Mouse (Mus musculus) left cerebral cortex, adult 2 months (tissue): ENCODE results near the gene Slc9b2. TPM values are rescaled to one million over a fixed set of nuclear protein-coding genes. Genes with fewer than 3 reads are reported as not detected.
A peak's percentile ranks its signal among the peaks of the same experiment; 100 is the strongest.

Source experiments
- DNase-seq, 2 experiments: peaks; one replicate each; pipeline ENCODE4 v3.0.0; 2021 to 2022; ENCODE audit warnings: low spot score in 2 of 2, mixed read lengths in 1 of 2; ENCODE audit errors: extremely low spot score in 1 of 2
- H3K27ac ChIP-seq: fragments of 200-600 bp; 2 replicates; pipeline ENCODE4 v1.8.1; 2022
- H3K4me3 ChIP-seq: fragments of 200-600 bp; 2 replicates; pipeline ENCODE4 v1.8.1; 2022
- CTCF ChIP-seq: fragments of 200-600 bp; IDR thresholded peaks from 2 replicates; pipeline ENCODE4 v1.8.1; 2022; ENCODE audit warnings: antibody characterized with exemption, mild to moderate bottlenecking, moderate library complexity
- intact Hi-C: fragments of 180-260 bp; cut with DNase I; formaldehyde crosslinking; loops from one replicate; pipeline ENCODE4 v1.15.1; 2025
- long read RNA-seq, 2 experiments: library from polyadenylated mRNA; stranded (forward); transcript quantifications; one replicate each; pipeline ENCODE4 v2.0.0; 2021; ENCODE audit warnings: borderline mapping rate in 2 of 2
- total RNA-seq, 2 experiments: library from RNA; stranded (reverse); gene quantifications; 2 replicates each; pipeline ENCODE4 v1.2.3; 2021

The Slc9b2 gene
- 1 to 10 TPM; 3.8 to 4.0 TPM for total RNA-seq
- long read RNA-seq, experiment 1, partial matches to known transcripts: 0 of 1 reads
- long read RNA-seq, experiment 1, other reads (novel, unspliced or antisense): 1 of 1 reads
- long read RNA-seq, experiment 2, partial matches to known transcripts: 0 of 1 reads
- long read RNA-seq, experiment 2, other reads (novel, unspliced or antisense): 1 of 1 reads

DNA sequence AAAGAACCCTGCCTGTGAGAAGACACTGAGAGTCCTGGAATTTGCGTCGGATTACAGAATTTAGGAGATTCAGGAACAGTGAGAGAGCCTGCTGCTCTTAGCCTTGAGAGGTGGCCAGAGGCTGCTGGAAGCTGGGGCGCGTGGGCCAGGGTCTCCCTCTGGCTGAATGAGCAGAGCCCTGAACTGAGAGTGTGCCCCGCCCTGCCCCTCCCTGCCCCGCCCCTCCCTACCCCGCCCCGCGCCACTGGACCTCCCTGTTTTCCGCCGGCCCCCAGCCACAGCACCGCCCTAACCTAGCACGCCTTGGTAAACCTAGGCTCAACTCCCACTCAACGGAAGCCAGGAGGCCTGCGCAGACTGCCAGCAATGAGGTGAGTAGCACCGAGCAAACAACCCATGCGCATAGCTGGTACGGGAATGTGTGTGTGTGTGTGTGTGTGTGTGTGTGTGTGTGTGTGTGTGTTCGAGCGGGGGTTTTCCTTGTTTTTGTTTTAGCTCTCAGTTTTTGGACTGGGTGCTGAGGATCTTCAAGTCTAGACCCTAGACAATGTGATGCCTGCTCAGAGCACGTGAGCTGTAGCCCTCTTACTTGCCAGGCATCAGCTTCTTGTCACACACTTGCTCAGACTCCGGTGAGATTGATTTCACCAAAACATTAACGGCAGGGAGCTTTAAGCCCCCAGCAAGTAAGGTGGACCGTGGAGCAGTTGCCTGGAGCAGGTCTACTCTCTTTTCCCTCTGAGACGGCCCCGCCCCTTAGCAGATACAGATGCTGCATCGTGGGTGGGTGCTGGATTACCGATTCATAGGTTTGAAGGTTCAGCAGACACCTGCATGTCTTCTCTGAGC lies at the start of gene Slc9b2:
Gene Slc9b2, plus strand, starts transcription at position 290 of the 849 bp plus-strand sequence.
- intact Hi-C loops: no loop called here
- TF ChIP-seq CTCF: no peak
- no peak within 1 kb of the TSS for H3K27ac ChIP-seq
- peak within 1 kb of the TSS; percentile 43 for H3K4me3 ChIP-seq
- DNase-seq: peak; percentile 25 to 29

DNA sequence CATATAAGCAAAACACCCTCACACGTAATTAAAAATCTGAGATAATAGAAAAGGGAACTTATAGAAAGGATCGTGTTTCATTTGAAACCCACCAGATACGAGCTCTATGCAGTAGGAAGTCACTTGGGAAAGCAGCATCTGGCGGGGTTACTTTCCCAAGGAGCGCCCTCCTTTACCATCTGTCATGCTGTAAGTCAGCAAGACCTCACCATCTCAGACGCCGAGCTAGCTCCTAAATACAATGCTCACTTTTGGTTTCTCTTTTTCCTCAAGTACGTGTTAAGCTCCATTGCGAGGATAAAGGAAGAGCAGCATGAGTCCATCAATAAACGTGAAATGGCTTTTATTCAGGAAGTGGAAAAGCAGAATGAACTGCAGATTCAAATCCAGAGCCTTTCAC lies 48.6 kb upstream of the Slc9b2 start:
- no peak overlapping the region for H3K27ac ChIP-seq
- intact Hi-C loops: no loop called here
- DNase-seq: no peak
- TF ChIP-seq CTCF: no peak
- H3K4me3 ChIP-seq: no peak overlapping the region

DNA sequence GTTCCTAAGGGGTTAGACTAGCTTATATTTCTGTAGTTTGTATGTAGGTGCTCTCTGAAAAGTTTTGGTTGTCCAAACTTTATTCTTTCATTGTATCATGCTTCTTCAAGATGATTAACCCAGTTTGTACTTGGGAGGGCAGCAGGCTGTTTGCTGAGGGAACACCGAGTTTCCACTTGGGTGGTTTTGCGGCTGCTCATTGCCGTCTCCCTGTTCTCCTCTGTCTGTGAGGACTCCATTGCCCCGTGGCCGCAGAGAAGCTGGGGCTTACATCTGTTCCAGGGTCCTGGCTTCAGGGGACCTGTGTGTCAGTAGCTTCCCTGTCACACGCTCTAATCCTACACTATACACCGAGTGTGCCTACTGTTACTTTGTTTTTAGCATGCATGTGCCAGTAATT lies 47.3 kb upstream of the Slc9b2 start:
- intact Hi-C loops: no loop called here
- no peak for DNase-seq
- Histone ChIP-seq H3K27ac (no peak overlapping the region), H3K4me3 (no peak overlapping the region)
- no peak for TF ChIP-seq CTCF

DNA sequence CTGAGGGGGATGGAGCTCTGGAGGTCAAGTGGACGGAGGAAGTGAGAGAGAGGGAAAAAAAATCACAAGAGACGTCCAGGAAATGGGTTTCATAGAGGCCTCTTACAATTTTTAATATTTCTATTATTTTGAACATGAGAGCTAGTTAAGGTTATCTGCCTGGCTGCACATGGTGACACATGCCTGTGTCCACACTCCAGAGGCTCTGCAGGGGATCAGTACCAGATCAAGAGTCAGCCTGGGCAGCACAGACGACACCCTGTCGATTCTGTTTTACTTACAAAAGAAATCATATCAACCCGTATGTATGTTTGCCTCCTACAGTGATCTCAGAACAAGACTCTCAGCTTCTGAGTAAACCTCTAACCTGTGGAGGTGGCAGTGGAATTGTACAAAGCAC lies 38.9 kb upstream of the Slc9b2 start:
- H3K27ac ChIP-seq: no peak overlapping the region
- intact Hi-C loops: no loop called here
- no peak for DNase-seq
- no peak for TF ChIP-seq CTCF
- H3K4me3 ChIP-seq: no peak overlapping the region

DNA sequence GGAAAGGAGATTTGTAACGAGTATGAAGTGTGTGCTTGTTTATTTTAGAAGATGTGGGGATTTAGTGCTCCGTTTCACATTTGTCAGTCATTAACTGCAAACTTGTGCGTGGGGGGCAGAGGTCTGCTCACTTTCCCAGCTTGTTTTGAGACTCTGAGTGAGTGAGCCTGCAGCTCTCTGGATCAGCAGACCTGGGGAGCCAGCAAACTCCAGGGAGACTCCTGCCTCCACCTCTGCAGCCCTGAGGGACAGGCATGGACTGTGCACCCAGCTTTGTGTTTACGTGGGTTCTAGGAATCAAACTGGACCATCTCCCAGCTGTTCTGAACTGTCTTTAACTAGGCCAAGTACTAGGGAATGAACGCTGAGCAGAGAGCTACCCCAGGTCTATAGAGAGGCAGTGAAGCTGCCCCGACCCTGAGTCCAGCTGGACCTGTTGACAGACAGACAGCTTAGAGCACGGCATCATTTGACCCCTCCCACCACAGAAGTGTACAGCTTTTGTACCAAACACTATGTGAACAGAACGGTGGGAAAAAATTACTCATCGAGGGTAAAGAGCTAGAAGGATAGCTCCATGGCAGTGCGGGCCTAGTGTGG lies 38.0 kb upstream of the Slc9b2 start:
- TF ChIP-seq CTCF: no peak
- intact Hi-C loops: no loop called here
- no peak overlapping the region for H3K4me3 ChIP-seq

DNA sequence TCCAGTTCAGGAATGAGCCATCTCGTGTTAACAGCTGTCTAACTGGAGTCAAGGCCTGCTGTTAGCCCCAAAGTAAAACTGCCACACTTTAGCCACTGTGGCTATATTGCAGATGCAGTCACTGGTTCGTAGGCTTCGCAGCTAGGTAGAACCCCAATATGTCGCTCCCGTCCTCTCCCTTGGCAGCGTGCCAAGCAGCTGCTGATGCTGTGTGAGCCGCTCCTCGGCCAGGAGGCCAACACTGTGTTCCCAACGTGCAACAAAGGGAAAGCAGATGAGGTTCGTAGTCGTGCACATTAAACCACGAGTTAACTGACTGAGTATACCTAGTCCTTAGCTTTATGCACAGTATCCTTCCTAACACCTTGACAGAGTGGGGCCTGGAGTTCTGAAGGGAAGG lies 34.9 kb upstream of the Slc9b2 start:
- TF ChIP-seq CTCF: no peak
- no peak overlapping the region for H3K4me3 ChIP-seq
- no peak for DNase-seq
- intact Hi-C loops: no loop called here
- H3K27ac ChIP-seq: no peak overlapping the region

More for the DNA sequence above, 38.0 kb upstream of the Slc9b2 start:
- no peak for DNase-seq
- H3K27ac ChIP-seq: no peak overlapping the region

DNA sequence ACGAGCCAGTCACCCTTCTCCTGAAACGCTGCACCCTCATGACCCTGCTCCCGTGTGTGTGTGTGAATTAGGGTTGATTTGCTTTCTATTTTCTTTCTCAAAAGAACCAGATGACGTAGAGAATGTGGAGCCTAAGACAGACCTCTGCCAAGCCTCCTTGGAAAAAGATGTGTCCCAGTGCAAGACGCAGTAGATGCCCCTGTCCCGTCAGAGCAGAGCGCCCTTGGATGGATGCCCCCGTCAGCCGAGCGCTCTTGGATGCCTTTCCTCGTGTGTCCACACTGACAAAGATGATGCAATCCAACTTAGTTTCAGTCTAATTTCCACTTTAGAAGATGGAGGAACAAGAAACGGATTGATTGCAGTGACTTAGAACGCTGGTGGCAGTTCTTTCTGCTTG lies 34.5 kb upstream of the Slc9b2 start:
- no peak for TF ChIP-seq CTCF
- no peak overlapping the region for H3K4me3 ChIP-seq
- intact Hi-C loops: no loop called here
- H3K27ac ChIP-seq: no peak overlapping the region
- no peak for DNase-seq

DNA sequence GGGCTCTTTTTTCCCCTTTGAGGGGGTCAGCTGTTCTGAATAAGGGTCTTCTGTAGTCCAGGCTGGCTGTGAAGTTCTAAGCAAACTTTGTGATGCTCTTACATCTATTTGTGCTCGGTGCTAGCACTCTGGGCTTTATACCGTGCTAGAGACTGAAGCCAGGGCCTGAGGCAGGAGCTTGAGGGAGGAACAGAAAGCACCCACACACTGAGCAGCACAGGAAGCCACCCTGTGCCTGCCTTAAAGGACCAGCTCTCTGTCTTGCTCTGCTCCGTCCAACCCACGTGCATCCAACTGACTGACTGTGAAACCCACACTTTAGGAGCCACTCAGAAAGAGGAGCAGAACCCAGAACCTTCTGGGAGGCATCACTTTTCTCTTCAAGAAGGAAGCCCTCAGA lies 27.3 kb upstream of the Slc9b2 start:
- DNase-seq: no peak
- H3K4me3 ChIP-seq: no peak overlapping the region
- no peak for TF ChIP-seq CTCF
- intact Hi-C loops: loop anchor here (5.0 to 10.0 kb wide), 3 partner anchors 255 to 585 kb away; no protein-coding TSS in a partner anchor
- no peak overlapping the region for H3K27ac ChIP-seq

DNA sequence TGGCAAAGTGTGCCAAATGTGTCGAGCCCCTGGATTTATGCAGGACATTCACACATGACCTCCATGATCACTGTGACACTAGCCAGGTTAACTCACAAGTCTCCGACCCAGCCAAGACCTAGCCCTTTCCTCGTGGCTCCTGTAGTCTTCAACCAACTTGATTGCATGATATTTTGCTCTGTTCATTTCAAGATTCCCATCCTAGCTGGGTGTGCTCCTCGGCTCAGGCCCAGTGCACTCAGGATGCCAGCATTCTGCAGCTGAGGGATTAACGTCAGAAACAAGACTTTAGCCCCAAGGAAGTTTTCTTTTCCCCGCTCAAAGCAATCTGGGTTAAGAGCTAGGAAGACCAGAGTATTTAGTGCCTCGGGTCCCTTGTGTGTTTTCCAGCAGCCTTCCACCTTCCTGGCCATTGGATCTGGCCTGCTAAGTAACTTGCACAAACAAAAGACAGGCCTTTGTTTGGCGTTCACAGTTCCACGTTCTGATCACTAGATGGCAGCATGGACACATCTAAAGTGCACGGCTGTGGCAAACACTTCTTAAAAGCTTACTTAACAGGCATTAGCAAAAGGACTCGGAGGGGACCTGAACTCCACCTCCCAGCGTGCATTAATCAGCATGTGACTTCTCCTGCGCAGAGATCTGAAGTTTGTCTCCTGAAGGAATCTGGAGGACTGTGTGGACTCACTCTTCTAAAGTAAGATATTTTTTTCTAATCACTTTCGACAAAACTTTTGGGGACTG lies 26.7 kb upstream of the Slc9b2 start, which contains the start of gene Bdh2:
Gene Bdh2, plus strand, starts transcription at position 553 of the 747 bp plus-strand sequence.
- peak; percentile 90 for TF ChIP-seq CTCF
- H3K27ac ChIP-seq: no peak within 1 kb of the TSS
- peak; percentile 69 to 72 for DNase-seq
- intact Hi-C loops: loop anchor here (5.0 to 10.0 kb wide), 3 partner anchors 254 to 584 kb away; no protein-coding TSS in a partner anchor
- no peak within 1 kb of the TSS for H3K4me3 ChIP-seq

DNA sequence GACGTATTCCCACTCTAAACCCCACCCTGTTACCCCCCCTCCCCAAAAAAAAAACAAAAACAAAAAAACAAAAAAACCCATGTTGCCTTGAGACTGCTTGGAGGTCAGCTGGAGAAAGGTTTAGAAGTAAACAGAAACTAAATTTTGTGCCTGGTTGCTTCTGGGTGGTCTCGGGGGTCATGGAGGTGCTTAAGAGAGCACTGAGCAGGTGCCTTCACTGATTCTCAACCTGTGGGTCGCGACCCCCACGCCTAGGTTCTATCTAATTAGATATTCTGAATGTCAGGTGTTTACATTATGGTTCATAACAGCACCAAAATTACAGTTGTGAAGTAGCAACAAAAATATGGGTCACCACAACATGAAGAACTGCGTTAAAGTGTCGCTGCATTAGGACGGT lies 25.8 kb upstream of the Slc9b2 start:
- TF ChIP-seq CTCF: no peak
- H3K4me3 ChIP-seq: no peak overlapping the region
- intact Hi-C loops: loop anchor here (5.0 to 10.0 kb wide), 3 partner anchors 253 to 583 kb away; no protein-coding TSS in a partner anchor
- H3K27ac ChIP-seq: no peak overlapping the region
- DNase-seq: no peak

DNA sequence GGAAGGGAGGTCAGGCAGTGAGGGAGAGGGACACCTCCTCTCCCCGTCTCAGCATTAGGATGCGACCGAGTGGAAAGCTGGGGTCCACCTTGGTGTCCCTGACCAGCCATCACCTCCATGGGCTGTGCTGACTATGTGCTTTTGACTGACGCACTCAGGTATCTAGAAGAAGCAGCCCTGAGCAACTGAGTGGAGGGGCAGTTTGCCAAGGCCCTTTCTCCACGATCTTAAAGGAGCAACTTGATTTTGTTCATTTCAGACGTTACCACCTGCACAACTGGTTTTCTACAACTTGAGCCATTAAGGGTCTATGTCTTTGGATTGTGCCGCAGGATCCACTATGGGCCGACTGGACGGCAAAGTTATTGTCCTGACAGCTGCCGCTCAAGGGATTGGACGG lies 22.2 kb upstream of the Slc9b2 start:
- no peak for TF ChIP-seq CTCF
- no peak for DNase-seq
- Histone ChIP-seq H3K27ac (no peak overlapping the region), H3K4me3 (no peak overlapping the region)
- intact Hi-C loops: loop anchor here (5.0 to 10.0 kb wide), 3 partner anchors 250 to 580 kb away; no protein-coding TSS in a partner anchor

DNA sequence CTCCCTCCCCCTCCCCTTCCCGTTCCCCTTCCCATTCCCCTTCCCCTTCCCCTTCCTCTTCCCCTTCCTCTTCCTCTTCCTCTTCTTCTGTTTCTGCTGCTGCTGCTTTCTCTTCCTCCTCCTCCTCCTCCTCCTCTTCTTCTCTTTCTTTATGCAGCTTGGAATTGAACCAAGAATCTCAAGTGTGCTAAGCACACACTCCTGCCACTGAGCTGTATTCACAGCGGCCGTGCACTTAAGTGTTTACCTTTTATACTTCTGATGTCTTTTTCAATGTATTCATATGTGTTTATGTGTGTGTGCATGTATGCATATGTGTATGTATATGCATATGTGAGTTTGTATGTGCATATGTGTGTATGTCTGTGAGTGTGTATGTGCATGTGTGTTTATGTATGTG lies 21.7 kb upstream of the Slc9b2 start:
- Histone ChIP-seq H3K4me3 (no peak overlapping the region), H3K27ac (no peak overlapping the region)
- no peak for DNase-seq
- intact Hi-C loops: loop anchor here (5.0 to 10.0 kb wide), 3 partner anchors 249 to 579 kb away; no protein-coding TSS in a partner anchor
- TF ChIP-seq CTCF: no peak
